Mouse (Mus musculus) adrenal gland, postnatal 10 days (tissue): ENCODE measurements around the gene Poldip3. TPM values are rescaled to one million over a fixed set of nuclear protein-coding genes. Genes with fewer than 3 reads are reported as not detected.

Experiments
- DNase-seq: peaks from one replicate; pipeline ENCODE4 v3.0.0; 2021; ENCODE audit warnings: mixed read lengths
- total RNA-seq, 2 experiments: library from RNA; stranded (reverse); gene quantifications; 2 replicates each; pipeline ENCODE4 v1.2.3; 2021

The Poldip3 gene
- total RNA-seq, 2 experiments from 2014 or later: 85.1 to 90.9 TPM

DNA sequence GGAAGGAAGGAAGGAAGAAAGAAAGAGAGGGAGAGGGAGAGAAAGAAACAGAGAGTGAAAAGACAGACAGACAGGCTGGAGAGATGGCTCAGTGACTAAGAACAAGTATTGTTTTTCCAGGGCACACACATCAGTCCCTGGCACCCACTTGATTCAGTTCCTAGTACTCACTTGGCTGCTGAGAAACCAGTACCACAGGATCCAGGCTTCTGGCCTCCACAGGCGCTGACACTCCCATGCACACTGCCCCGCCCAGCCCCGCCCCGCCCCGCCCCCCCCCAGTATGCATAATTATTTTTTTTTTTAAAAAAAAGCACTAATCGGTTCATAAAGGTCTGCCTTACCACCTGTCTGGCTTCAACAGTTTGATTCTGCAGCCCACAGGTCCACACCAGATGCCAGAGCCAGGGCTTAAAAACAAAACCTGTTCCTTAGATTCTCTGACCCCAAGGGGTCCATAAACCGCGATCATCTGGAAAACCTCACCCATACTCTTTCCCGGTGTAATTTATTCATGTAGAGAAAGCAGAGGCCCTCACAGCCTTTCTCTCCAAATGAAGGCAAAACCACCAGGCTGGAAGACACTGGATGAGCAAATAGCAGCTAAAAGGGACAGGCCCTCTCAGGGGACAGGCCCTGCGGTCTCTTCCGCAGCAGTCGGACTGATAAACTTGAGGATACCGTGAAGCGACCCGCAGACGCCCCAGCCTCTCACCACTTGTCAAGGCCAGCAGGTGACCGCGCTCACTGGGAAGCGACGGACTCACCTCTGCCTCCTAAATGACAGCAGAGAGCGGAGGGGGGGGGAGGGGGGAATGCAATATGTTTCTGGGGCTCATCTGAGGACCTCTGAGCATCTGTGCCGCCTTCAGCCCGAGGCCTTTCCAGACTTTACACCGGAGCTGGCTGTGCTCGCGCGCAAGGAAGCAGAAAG lies 60.4 kb downstream of the Poldip3 start:
- no peak for DNase-seq

DNA sequence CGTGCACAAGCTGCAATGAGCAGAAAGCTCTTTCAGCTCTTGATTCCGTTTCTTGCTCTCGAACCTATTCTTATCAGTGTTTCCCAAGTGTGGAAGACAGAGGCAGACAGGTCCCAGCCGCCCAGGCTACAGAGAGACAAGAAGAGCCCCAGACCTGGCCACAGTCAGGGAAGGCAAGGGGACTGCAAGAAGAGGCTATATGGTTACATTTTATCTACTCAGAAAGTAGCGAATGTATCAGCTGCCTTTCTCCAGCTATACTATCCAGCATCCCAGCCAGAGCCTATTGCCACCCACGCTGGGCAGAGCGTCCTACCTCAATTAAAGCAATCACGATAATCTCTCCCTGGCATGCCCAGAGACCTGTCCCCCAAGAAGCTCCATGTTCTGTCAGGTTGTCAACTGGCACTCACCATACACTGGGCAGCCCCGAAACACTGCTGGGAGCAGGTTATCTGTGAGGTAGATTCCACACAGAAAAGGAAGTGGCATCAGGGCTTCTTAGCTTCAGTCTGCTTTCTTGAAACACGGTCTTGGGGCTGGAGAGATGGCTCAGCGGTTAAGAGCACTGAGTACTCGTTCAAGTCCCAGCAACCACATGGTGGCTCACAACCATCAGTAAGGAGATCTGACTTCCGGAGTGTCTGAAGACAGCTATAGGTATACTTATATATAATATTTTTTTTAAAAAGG lies 62.4 kb downstream of the Poldip3 start:
- DNase-seq: no peak

DNA sequence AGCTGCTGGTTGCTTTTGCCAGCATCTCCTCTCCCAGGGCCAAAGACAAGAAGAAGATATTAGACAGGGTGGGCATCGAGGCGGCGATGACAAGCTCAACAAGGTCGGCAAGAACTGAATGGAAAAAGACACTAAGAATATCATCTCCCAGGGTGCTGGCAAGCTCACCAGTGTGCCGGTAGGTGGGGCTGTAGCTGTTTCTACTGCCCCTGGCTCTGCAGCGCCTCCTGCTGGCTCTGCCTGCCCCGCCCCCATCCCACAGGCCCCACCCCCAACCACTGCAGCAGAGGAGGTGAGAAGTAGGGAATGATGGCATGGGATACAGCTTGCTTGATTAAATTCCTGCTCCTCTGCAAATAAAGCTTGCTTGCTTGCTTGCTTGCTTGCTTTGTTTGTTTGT lies 63.3 kb downstream of the Poldip3 start:
- DNase-seq: peak; percentile 79

DNA sequence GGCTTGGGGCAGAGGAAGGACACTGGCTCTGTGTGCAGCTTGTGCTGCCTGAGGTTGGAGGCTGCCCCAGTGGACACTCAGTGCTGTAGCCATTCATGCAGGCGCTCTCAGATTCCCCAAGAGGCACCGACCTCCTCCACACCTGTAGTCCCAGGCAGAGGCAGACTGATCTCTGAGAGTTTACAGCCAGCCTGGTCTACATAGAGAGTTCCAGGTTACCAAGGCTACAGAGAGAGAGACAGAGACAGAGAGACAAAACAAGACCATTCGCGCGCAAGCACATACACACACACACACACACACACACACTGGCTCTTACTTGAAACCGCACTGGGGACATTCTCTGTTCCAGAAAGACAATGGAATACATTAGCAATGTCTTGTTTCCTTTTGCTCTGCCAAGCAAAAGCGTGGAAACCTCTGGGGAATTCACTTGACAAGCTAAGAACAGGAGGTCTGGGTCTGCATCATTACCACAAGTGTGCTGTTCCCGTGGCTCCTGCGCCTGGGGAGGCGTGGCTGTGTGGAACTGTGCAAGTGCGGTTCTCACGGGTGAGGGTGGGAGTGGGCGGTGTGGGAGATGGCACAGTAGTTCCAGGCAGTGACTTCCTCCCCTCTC lies 65.1 kb downstream of the Poldip3 start:
- DNase-seq: peak; percentile 30

DNA sequence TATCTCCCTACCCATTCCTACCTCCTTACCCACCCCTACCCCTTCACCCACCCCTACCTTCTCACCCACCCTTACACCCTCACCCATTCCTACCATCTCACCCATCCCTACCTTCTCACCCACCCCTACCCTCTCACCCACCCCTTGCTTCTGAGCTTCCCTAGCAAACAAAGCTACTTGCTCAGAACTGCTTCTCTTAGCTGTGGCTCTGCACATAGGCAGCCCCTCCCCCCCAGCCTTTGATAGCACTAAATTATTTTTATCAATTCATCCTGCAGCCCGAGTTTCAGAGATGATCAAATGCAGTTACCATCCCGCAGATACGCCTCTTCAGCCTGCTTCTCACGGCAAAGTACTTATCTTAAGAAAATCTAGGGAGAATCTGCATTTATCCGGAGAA lies 65.7 kb downstream of the Poldip3 start:
- no peak for DNase-seq

Other genes with a start within 250 kb of the Poldip3 start
- gene Tcf20, start 161.5 kb downstream of the Poldip3 start, total RNA-seq: 10 to 100 TPM; 70.8 to 71.5 TPM
- gene Nfam1, start 116.1 kb downstream of the Poldip3 start, total RNA-seq: 1 to 10 TPM; 3.2 to 4.5 TPM
- gene Serhl, start 59.9 kb downstream of the Poldip3 start, total RNA-seq: 10 to 100 TPM; 71.2 to 89.2 TPM
- gene Rrp7a, start 26.6 kb downstream of the Poldip3 start, total RNA-seq: 10 to 100 TPM; 75.1 to 75.6 TPM
- gene Cyb5r3, start 23.2 kb upstream of the Poldip3 start, total RNA-seq: 100 to 1,000 TPM; 176 to 199 TPM
- gene A4galt, start 102.4 kb upstream of the Poldip3 start, total RNA-seq: 10 to 100 TPM; 12.3 to 12.8 TPM
- 10 to 100 TPM; 24.0 to 24.7 TPM for gene Arfgap3, start 200.9 kb upstream of the Poldip3 start, total RNA-seq